In the genomic region with DNA sequence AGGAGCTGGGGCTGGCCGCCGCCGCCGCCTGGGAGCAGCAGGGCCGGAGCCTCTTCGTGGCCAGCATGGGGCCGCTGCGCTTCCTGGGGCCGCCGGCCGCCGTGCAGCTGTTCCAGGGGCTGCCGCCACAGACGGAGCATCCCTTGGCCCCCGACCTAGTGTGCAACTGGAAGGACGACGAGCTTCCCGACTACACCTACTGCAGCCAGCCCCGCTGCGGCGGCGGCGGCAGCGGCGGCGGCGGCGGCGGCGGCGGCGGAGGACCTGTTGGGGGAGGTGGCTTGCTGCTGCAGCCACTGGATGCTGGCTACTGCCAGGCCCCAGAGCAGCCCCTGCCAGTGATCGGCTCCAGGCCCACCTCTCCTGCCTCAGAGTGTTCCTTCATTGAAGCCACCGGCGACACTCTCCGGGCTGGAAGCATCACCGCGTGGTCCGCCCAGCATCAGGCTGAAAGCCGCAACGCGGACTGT, we compare ENCODE assay signal across 9 mouse cellular contexts. TPM values are rescaled to one million over a fixed set of nuclear protein-coding genes. Genes with fewer than 3 reads are reported as not detected.
A peak's percentile ranks its signal among the peaks of the same experiment; 100 is the strongest.
DNase-seq lines count a peak whose midpoint lies in the region; ATAC-seq and TF ChIP-seq lines count a peak whose summit lies in the region.
"Had no signal": no experiment of that assay in that cellular context is flagged by ENCODE, and none has a peak within 500 bp of the region (broad histone marks: within the 10 kb centered on the region; RNA-seq: fewer than 3 reads in every experiment).

No protein-coding gene starts in this region.

- H3K9me3 ChIP-seq in kidney, embryonic 16.5 days (ENCODE audit: low read length): no peaks in the 10 kb centered on the region
- no peaks in the 10 kb centered on the region for H3K9me3 ChIP-seq in heart, postnatal 0 days (replicated peaks; ENCODE audit: control insufficient read depth, low read length)
- no peaks in the 10 kb centered on the region for H3K9me3 ChIP-seq in limb, embryonic 11.5 days (ENCODE audit: control insufficient read depth, low read length)
- H3K9me3 ChIP-seq in neural tube, embryonic 14.5 days (ENCODE audit: control insufficient read depth, low read length): no peaks in the 10 kb centered on the region

- TF ChIP-seq EP300 in heart, postnatal 0 days (IDR thresholded peaks at IDR 0.05; ENCODE audit: low read depth): no peak

- ATAC-seq in kidney, embryonic 16.5 days (ENCODE audit: low FRiP score, low TSS enrichment): peak; percentile 69
- peak; percentile 51 for ATAC-seq in heart, postnatal 0 days (ENCODE audit: insufficient read depth, low read depth)
- peak; percentile 69 for ATAC-seq in limb, embryonic 11.5 days (ENCODE audit: insufficient number of reproducible peaks, low FRiP score, low TSS enrichment, low read depth)
- peak; percentile 82 for ATAC-seq in neural tube, embryonic 14.5 days (ENCODE audit: low read depth)
- ATAC-seq in erythroid progenitor cell, adult 5-6 weeks (replicated peaks; ENCODE audit: low FRiP score, poor library complexity, severe bottlenecking): no peak

- WGBS in kidney, embryonic 16.5 days: 19% methylated on average over 20 of the region's 42 CpGs
- WGBS in heart, postnatal 0 days: 8% methylated on average over 18 of the region's 42 CpGs
- 12% methylated on average over 11 of the region's 42 CpGs for WGBS in limb, embryonic 11.5 days
- WGBS in neural tube, embryonic 14.5 days: 18% methylated on average over 22 of the region's 42 CpGs

- no peaks in the 10 kb centered on the region for H3K4me1 ChIP-seq in kidney, embryonic 16.5 days (ENCODE audit: insufficient read depth, low read length)
- no peaks in the 10 kb centered on the region for H3K4me1 ChIP-seq in heart, postnatal 0 days (ENCODE audit: control insufficient read depth, insufficient read depth)
- H3K4me1 ChIP-seq in limb, embryonic 11.5 days (ENCODE audit: control insufficient read depth, insufficient read depth, low read length): no peaks in the 10 kb centered on the region
- H3K4me1 ChIP-seq in neural tube, embryonic 14.5 days (ENCODE audit: control insufficient read depth, insufficient read depth, low read length): no peaks in the 10 kb centered on the region

- H3K36me3 ChIP-seq in kidney, embryonic 16.5 days (ENCODE audit: insufficient read depth, low read length): no peaks in the 10 kb centered on the region
- no peaks in the 10 kb centered on the region for H3K36me3 ChIP-seq in heart, postnatal 0 days (replicated peaks; ENCODE audit: control insufficient read depth, insufficient read depth, low read length)
- no peaks in the 10 kb centered on the region for H3K36me3 ChIP-seq in limb, embryonic 11.5 days (ENCODE audit: control insufficient read depth, insufficient read depth, low read length)
- no peaks in the 10 kb centered on the region for H3K36me3 ChIP-seq in neural tube, embryonic 14.5 days (ENCODE audit: control insufficient read depth, insufficient read depth, low read length)

- H3K27me3 ChIP-seq in kidney, embryonic 16.5 days (ENCODE audit: insufficient read depth, low read length): no peaks in the 10 kb centered on the region
- peaks cover 9% of the 10 kb centered on the region; the same call in 1 of the 2 replicates for H3K27me3 ChIP-seq in heart, postnatal 0 days (ENCODE audit: control insufficient read depth, insufficient read depth, low read length)
- no peaks in the 10 kb centered on the region for H3K27me3 ChIP-seq in limb, embryonic 11.5 days (ENCODE audit: control insufficient read depth, insufficient read depth, low read length)
- H3K27me3 ChIP-seq in neural tube, embryonic 14.5 days (ENCODE audit: control insufficient read depth, insufficient read depth, low read length): no peaks in the 10 kb centered on the region

- H3K9ac ChIP-seq in kidney, embryonic 16.5 days (replicated peaks; ENCODE audit: low read length): peak overlapping the region; percentile 80
- H3K9ac ChIP-seq in heart, postnatal 0 days (replicated peaks; ENCODE audit: low read depth, low read length): peak overlapping the region; percentile 58
- H3K9ac ChIP-seq in limb, embryonic 11.5 days (ENCODE audit: low read length): peak overlapping the region; percentile 76
- H3K9ac ChIP-seq in neural tube, embryonic 14.5 days (replicated peaks; ENCODE audit: low read depth, low read length): peak overlapping the region; percentile 74

- DNase-seq in kidney, adult 9 months: no peak
- peak; percentile 17 for DNase-seq in R1 (ENCODE audit: low read depth, low spot score)
- DNase-seq in cerebellum, postnatal 14 days: peak; percentile 38 to 39
- no peak for DNase-seq in heart, postnatal 0 days (ENCODE audit: low spot score)
- peak; percentile 53 for DNase-seq in limb, embryonic 11.5 days (ENCODE audit: low spot score)

- no peak for TF ChIP-seq CTCF in heart, postnatal 0 days (IDR thresholded peaks at IDR 0.05; ENCODE audit: low read depth)

- peak overlapping the region; percentile 66 for H3K4me2 ChIP-seq in kidney, embryonic 16.5 days (replicated peaks; ENCODE audit: low read depth, low read length)
- H3K4me2 ChIP-seq in heart, postnatal 0 days (ENCODE audit: low read depth, low read length): peak overlapping the region; percentile 79
- peak overlapping the region; percentile 50 for H3K4me2 ChIP-seq in limb, embryonic 11.5 days (ENCODE audit: low read depth, severe bottlenecking)
- peak overlapping the region; percentile 57 for H3K4me2 ChIP-seq in neural tube, embryonic 14.5 days (ENCODE audit: low read depth, low read length)

- peak overlapping the region; percentile 80 for H3K27ac ChIP-seq in kidney, embryonic 16.5 days (ENCODE audit: low read length)
- H3K27ac ChIP-seq in heart, postnatal 0 days (ENCODE audit: low read depth): 0 out of 2 replicates have a peak overlapping the region, but pooled peaks have one; percentile 30
- peak overlapping the region; percentile 76 for H3K27ac ChIP-seq in limb, embryonic 11.5 days (replicated peaks; ENCODE audit: low read depth, low read length)
- peak overlapping the region; percentile 81 for H3K27ac ChIP-seq in neural tube, embryonic 14.5 days (ENCODE audit: low read depth, low read length)

- H3K4me3 ChIP-seq in kidney, embryonic 16.5 days (ENCODE audit: low read length): peak overlapping the region; percentile 60
- H3K4me3 ChIP-seq in heart, postnatal 0 days (ENCODE audit: low read depth, low read length): peak overlapping the region; percentile 55
- peak overlapping the region; percentile 46 for H3K4me3 ChIP-seq in limb, embryonic 11.5 days (ENCODE audit: low read depth, low read length)
- peak overlapping the region; percentile 59 for H3K4me3 ChIP-seq in neural tube, embryonic 14.5 days (ENCODE audit: low read depth, low read length)

RNA-seq across cellular contexts. Expression of a gene that starts 1.0 kb away (rescaled TPM):
- 2.6 and 2.7 TPM in 2 replicates for polyA plus RNA-seq in kidney, embryonic 16.5 days (2015; fragmentation: Nextera tagmentation; extraction: Ambion mirVana)
- total RNA-seq in heart, postnatal 0 days (2014; rRNA removed; ENCODE audit: low replicate concordance): 3.1 and 3.8 TPM in 2 replicates
- polyA plus RNA-seq in heart, postnatal 0 days (2015; fragmentation: Nextera tagmentation; extraction: Ambion mirVana): 0.92 and 0.99 TPM in 2 replicates
- 6.5 and 8.1 TPM in 2 replicates for polyA plus RNA-seq in limb, embryonic 11.5 days (2014; fragmentation: Nextera tagmentation; extraction: Ambion mirVana)
- 34.3 and 37.4 TPM in 2 replicates for polyA plus RNA-seq in neural tube, embryonic 14.5 days (2014; fragmentation: Nextera tagmentation; extraction: Ambion mirVana)
- total RNA-seq in erythroid progenitor cell, adult 5-6 weeks (2015; ENCODE audit: low replicate concordance): not detected in 2 replicates
- not detected in 2 replicates for total RNA-seq in erythroid progenitor cell, adult 5-6 weeks (2017; ENCODE audit: low replicate concordance)

RNA-seq across cellular contexts. Expression of a gene that starts 19.2 kb away (rescaled TPM):
- not detected in 2 replicates for polyA plus RNA-seq in kidney, embryonic 16.5 days (2015; fragmentation: Nextera tagmentation; extraction: Ambion mirVana)
- total RNA-seq in heart, postnatal 0 days (2014; rRNA removed; ENCODE audit: low replicate concordance): not detected in 2 replicates
- not detected in 2 replicates for polyA plus RNA-seq in heart, postnatal 0 days (2015; fragmentation: Nextera tagmentation; extraction: Ambion mirVana)
- not detected in 2 replicates for polyA plus RNA-seq in limb, embryonic 11.5 days (2014; fragmentation: Nextera tagmentation; extraction: Ambion mirVana)
- not detected in 2 replicates for polyA plus RNA-seq in neural tube, embryonic 14.5 days (2014; fragmentation: Nextera tagmentation; extraction: Ambion mirVana)
- not detected in 2 replicates for total RNA-seq in erythroid progenitor cell, adult 5-6 weeks (2015; ENCODE audit: low replicate concordance)
- not detected in 2 replicates for total RNA-seq in erythroid progenitor cell, adult 5-6 weeks (2017; ENCODE audit: low replicate concordance)
- total RNA-seq: layer of hippocampus, adult 8-10 months had no signal

RNA-seq across cellular contexts. Expression of a gene that starts 49.4 kb away (rescaled TPM):
- polyA plus RNA-seq in kidney, embryonic 16.5 days (2015; fragmentation: Nextera tagmentation; extraction: Ambion mirVana): not detected in 2 replicates
- total RNA-seq in heart, postnatal 0 days (2014; rRNA removed; ENCODE audit: low replicate concordance): not detected in 2 replicates
- polyA plus RNA-seq in heart, postnatal 0 days (2015; fragmentation: Nextera tagmentation; extraction: Ambion mirVana): not detected in 2 replicates
- not detected in 2 replicates for polyA plus RNA-seq in limb, embryonic 11.5 days (2014; fragmentation: Nextera tagmentation; extraction: Ambion mirVana)
- polyA plus RNA-seq in neural tube, embryonic 14.5 days (2014; fragmentation: Nextera tagmentation; extraction: Ambion mirVana): not detected in 2 replicates
- total RNA-seq in erythroid progenitor cell, adult 5-6 weeks (2015; ENCODE audit: low replicate concordance): not detected in 2 replicates
- not detected in 2 replicates for total RNA-seq in erythroid progenitor cell, adult 5-6 weeks (2017; ENCODE audit: low replicate concordance)
- total RNA-seq: layer of hippocampus, adult 8-10 months had no signal

Comparison
In these comparisons a context has a peak if more than half of its experiments do, and no peak if none do; other contexts are left out.
1. H3K27ac ChIP-seq: peak in every context shown above with its lines; median percentile 81 in neural tube, embryonic 14.5 days; 80 in kidney, embryonic 16.5 days; 76 in limb, embryonic 11.5 days; 30 in heart, postnatal 0 days.
2. DNase-seq: peak in R1 (single experiment), cerebellum, postnatal 14 days (2 of 2) and limb, embryonic 11.5 days (single experiment); none in kidney, adult 9 months (single experiment) and heart, postnatal 0 days (single experiment).
3. Peak in every context shown above with its lines, with median percentiles within 50 percentile points of each other: H3K4me2 ChIP-seq, H3K4me3 ChIP-seq and H3K9ac ChIP-seq.